Mouse (Mus musculus) heart, embryonic 14.5 days (tissue): ENCODE measurements around the gene Dus3l. TPM values are rescaled to one million over a fixed set of nuclear protein-coding genes. Genes with fewer than 3 reads are reported as not detected.

Experiments used
- ATAC-seq: fragments of 200-750 bp; cut with Nextera tagmentation; 2 replicates; pipeline ENCODE4 v1.8.0; 2017; ENCODE audit warnings: low read depth, moderate TSS enrichment; ENCODE audit not compliant: insufficient number of reproducible peaks, insufficient read depth, low FRiP score
- H3K27ac ChIP-seq, 2 experiments: fragments of 200-500 bp in 1 of 2; fragments of 300-500 bp in 1 of 2; sonication (generic) in 1 of 2; replicated peaks in 1 of 2; 2 replicates each; pipeline ENCODE4 v1.5.1; 2012 to 2014; ENCODE audit warnings: low read depth in 2 of 2, low read length in 2 of 2, control low read depth in 1 of 2, mild to moderate bottlenecking in 1 of 2, mixed read lengths in 1 of 2; ENCODE audit not compliant: control insufficient read depth in 1 of 2, insufficient read depth in 1 of 2
- H3K27me3 ChIP-seq: fragments of 300-500 bp; sonication (generic); 2 replicates; pipeline ENCODE4 v1.6.1; 2014; ENCODE audit warnings: mild to moderate bottlenecking, low read length, control low read depth; ENCODE audit not compliant: control insufficient read depth, insufficient read depth
- H3K36me3 ChIP-seq: fragments of 300-500 bp; sonication (generic); 2 replicates; pipeline ENCODE4 v1.6.1; 2014; ENCODE audit warnings: mild to moderate bottlenecking, control low read depth, low read length, mixed read lengths; ENCODE audit not compliant: control insufficient read depth, insufficient read depth
- H3K4me1 ChIP-seq, 2 experiments: fragments of 200-500 bp in 1 of 2; fragments of 300-500 bp in 1 of 2; sonication (generic) in 1 of 2; 2 replicates each; pipeline ENCODE4 v1.6.1; 2012 to 2014; ENCODE audit warnings: low read length in 2 of 2, control low read depth in 1 of 2, mixed read lengths in 1 of 2; ENCODE audit not compliant: control insufficient read depth in 2 of 2, insufficient read depth in 2 of 2
- H3K4me2 ChIP-seq: fragments of 300-500 bp; sonication (generic); 2 replicates; pipeline ENCODE4 v1.6.1; 2014; ENCODE audit warnings: mild to moderate bottlenecking, low read length
- H3K4me3 ChIP-seq, 2 experiments: fragments of 200-500 bp in 1 of 2; fragments of 300-500 bp in 1 of 2; sonication (generic) in 1 of 2; 2 replicates each; pipeline ENCODE4 v1.5.1; 2012 to 2014; ENCODE audit warnings: low read length in 2 of 2, mild to moderate bottlenecking in 2 of 2, control low read depth in 1 of 2, low read depth in 1 of 2, moderate library complexity in 1 of 2; ENCODE audit not compliant: control insufficient read depth in 1 of 2, insufficient read depth in 1 of 2
- H3K9ac ChIP-seq: fragments of 300-500 bp; sonication (generic); 2 replicates; pipeline ENCODE4 v1.6.1; 2014; ENCODE audit warnings: mild to moderate bottlenecking, low read length
- H3K9me3 ChIP-seq: fragments of 300-500 bp; sonication (generic); 2 replicates; pipeline ENCODE4 v1.6.1; 2016; ENCODE audit warnings: low read length, control low read depth; ENCODE audit not compliant: control insufficient read depth
- WGBS: fragments of 180-500 bp; shearing (Covaris S2); extraction: QIAGEN DNeasy Blood & Tissue Kit; methylation state at CpG from one replicate; pipeline ENCODE4 v1.1.7; 2014; 5-methylcytosine and 5-hydroxymethylcytosine counted together
- polyA plus RNA-seq: library from polyadenylated mRNA; unstranded; fragments of >200 nt; fragmentation: Nextera tagmentation; extraction: Ambion mirVana; gene quantifications from 2 replicates; pipeline ENCODE4 v1.2.1, GENCODE M21; 2014

The Dus3l gene
- polyA plus RNA-seq, 1 experiment from 2014 or later, result 31.3 TPM

DNA sequence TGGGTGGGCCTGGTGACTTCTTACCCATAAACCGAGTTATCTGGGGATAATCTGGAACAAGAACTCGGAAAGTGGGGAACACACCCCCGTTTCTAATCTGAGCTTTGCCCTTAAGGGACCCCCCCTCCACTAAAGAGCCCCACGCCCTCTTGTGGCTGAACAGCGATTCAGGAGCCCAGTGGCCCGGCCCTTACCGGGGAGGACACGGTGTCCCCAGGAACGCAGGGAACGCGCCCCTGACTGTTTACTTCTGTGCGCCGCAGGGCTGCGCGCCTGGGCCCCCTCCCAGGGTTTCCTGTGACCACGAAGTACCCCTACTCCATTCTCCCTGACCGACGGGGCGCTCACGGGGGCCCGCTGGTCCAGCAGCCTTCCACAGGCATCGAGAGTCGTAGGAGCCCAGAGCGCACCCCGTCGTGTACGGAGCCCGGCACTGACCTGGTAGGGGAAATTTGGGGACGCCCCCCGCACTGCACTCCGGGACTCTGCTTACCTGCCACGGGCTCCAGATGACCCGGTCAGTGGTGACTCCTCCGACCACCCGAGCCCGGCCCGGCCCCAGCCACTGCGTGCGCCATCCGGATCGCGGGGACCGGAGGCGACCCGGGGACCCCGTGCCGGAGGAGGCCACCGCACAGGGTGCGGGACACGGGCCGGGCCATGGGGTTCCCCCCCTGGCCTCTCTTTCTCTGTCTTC lies 7.7 kb upstream of the Dus3l start:
- 0 out of 2 replicates have a peak, but pooled peaks have one; percentile 3 for ATAC-seq
- peak overlapping the region; percentile 92 for H3K4me2 ChIP-seq
- H3K4me1 ChIP-seq, result peaks cover 5 to 14% of the 10 kb centered on the region in 2 experiments; a peak in 3 of 4 replicates
- H3K27ac ChIP-seq, result no peak overlapping the region
- H3K27me3 ChIP-seq, result peaks cover 66% of the 10 kb centered on the region
- H3K9ac ChIP-seq, result peak overlapping the region; percentile 70
- 1% methylated on average over 51 of the region's 51 CpGs for WGBS
- H3K9me3 ChIP-seq, result no peaks in the 10 kb centered on the region
- peak overlapping the region; percentile 45 to 50 for H3K4me3 ChIP-seq
- no peaks in the 10 kb centered on the region for H3K36me3 ChIP-seq

GRCm38 (mm10) chr17:56757416-56758123 lies 7.0 kb upstream of the Dus3l start, which contains the start of gene Nrtn:
Nrtn (minus strand) TSS chr17:56757530.
- peaks cover 59% of the 10 kb centered on the region for H3K27me3 ChIP-seq
- H3K4me1 ChIP-seq, result peaks cover 6 to 19% of the 10 kb centered on the region in 2 experiments; a peak in 3 of 4 replicates
- no peaks in the 10 kb centered on the region for H3K9me3 ChIP-seq
- WGBS, result 2% methylated on average over 43 of the region's 48 CpGs
- ATAC-seq, result peak; percentile 52
- H3K36me3 ChIP-seq, result no peaks in the 10 kb centered on the region
- no peak within 1 kb of the TSS for H3K27ac ChIP-seq
- peak within 1 kb of the TSS; percentile 70 for H3K9ac ChIP-seq
- H3K4me2 ChIP-seq, result peak within 1 kb of the TSS; percentile 92
- H3K4me3 ChIP-seq, result peak within 1 kb of the TSS; percentile 45 to 50

GRCm38 (mm10) chr17:56758132-56758531 lies 6.4 kb upstream of the Dus3l start:
- ATAC-seq, result 0 out of 2 replicates have a peak, but pooled peaks have one; percentile 7
- no peaks in the 10 kb centered on the region for H3K36me3 ChIP-seq
- no peak overlapping the region for H3K9ac ChIP-seq
- H3K27ac ChIP-seq, result no peak overlapping the region
- 6% methylated on average over 12 of the region's 12 CpGs for WGBS
- no peaks in the 10 kb centered on the region for H3K9me3 ChIP-seq
- H3K4me2 ChIP-seq, result peak overlapping the region; percentile 92
- H3K4me3 ChIP-seq, result no peak overlapping the region
- H3K27me3 ChIP-seq, result peaks cover 53% of the 10 kb centered on the region
- peaks cover 12 to 25% of the 10 kb centered on the region in 2 experiments; a peak in 3 of 4 replicates for H3K4me1 ChIP-seq

DNA sequence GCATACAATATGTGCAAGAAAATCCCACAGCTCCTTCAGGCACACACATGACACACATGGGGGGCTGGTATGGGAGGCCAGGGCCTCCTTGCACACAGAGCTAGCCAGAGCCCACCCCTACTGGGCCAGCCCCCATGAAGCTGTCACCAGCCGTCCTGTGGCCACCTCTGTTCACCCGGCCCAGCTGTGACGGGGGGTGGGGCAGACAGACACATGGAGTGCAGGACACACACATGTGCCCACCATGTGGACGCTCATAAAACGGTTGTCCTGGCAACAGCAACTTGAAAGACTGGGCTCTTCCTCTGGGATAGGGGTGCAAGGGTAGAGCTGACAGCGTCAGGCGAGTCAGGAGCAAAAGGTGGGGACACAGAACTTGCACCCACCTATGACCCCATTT lies 5.3 kb upstream of the Dus3l start:
- 52% methylated on average over 7 of the region's 7 CpGs for WGBS
- no peak for ATAC-seq
- H3K9me3 ChIP-seq, result no peaks in the 10 kb centered on the region

GRCm38 (mm10) chr17:56761077-56761476 lies 3.5 kb upstream of the Dus3l start:
- Histone ChIP-seq H3K4me1 (peaks cover 20 to 36% of the 10 kb centered on the region in 2 experiments), H3K9me3 (no peaks in the 10 kb centered on the region), H3K9ac (peak overlapping the region; percentile 67; the same call in 1 of the 2 replicates), H3K4me2 (no peak overlapping the region), H3K36me3 (no peaks in the 10 kb centered on the region), H3K27me3 (peaks cover 24% of the 10 kb centered on the region), H3K4me3 (no peak overlapping the region), H3K27ac (no peak overlapping the region)
- ATAC-seq, result no peak
- 56% methylated on average over 3 of the region's 3 CpGs for WGBS

More for the DNA sequence above, 5.3 kb upstream of the Dus3l start:
- Histone ChIP-seq H3K36me3 (no peaks in the 10 kb centered on the region), H3K27me3 (peaks cover 42% of the 10 kb centered on the region), H3K9ac (no peak overlapping the region), H3K4me3 (no peak overlapping the region), H3K4me2 (no peak overlapping the region), H3K27ac (no peak overlapping the region), H3K4me1 (peaks cover 15 to 30% of the 10 kb centered on the region in 2 experiments)

GRCm38 (mm10) chr17:56761991-56762410 lies 2.6 kb upstream of the Dus3l start:
- peaks cover 20 to 35% of the 10 kb centered on the region in 2 experiments for H3K4me1 ChIP-seq
- H3K9ac ChIP-seq, result peak overlapping the region; percentile 67
- peak overlapping the region; percentile 87 to 90 for H3K27ac ChIP-seq
- WGBS, result under 1% methylated on average over 20 of the region's 28 CpGs
- peak; percentile 37 for ATAC-seq
- H3K36me3 ChIP-seq, result peaks cover 7% of the 10 kb centered on the region
- H3K27me3 ChIP-seq, result peaks cover 15% of the 10 kb centered on the region
- H3K4me2 ChIP-seq, result peak overlapping the region; percentile 81
- H3K4me3 ChIP-seq, result peak overlapping the region; percentile 44 to 55
- no peaks in the 10 kb centered on the region for H3K9me3 ChIP-seq
